Mouse (Mus musculus): Measurements from ENCODE around the gene Gm10644. TPM values are rescaled to one million over a fixed set of nuclear protein-coding genes. Genes with fewer than 3 reads are reported as not detected.
A peak's percentile ranks its signal among the peaks of the same experiment; 100 is the strongest.

The Gm10644 gene
- polyA plus RNA-seq (2015; fragmentation: Nextera tagmentation; extraction: Ambion mirVana): 0.85 and 1.0 TPM in 2 replicates

DNA sequence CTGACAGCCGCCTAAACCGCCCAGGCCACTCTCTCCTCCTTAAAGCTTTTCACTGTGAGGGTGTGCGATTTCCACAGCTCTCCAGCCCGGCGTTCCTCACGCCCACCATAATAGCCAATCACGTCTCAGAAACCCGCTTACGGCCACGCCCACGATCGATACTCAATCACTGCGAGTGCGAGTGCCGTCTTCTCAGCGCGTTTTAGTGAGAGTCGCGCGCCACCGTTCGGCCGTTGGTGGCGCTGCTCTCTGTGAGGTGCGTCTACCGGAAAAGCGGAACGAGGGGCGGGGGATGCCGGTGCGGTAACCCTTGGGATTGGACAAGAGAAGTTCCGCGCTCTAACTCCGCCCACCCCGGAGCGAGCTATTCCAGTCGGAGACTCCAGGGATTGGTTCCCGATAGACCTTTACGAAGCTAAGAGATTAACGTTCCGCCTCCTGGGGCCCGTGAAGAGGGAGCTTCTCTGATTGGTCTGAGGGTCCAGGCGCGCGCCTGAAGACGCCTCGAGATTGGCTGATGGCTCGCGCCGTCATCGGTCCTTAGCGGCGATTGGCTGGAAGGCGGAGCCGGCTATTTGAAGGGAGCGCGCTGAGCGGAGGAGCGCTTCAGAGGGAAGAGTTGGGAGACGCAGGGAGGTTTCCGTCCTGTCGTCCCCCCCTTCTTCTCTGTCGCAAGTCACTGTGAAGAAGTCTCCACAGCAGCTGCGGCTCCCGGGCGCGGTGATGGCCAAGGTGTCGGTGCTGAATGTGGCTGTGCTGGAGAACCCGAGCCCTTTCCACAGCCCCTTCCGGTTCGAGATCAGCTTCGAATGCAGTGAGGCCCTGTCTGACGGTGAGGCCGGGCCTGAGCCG is at the start of gene Gm10644, which contains the start of gene Asf1b:
Gene Gm10644 (minus strand): TSS at position 100 of the 852 bp plus-strand sequence.
Gene Asf1b (plus strand): TSS at position 402 of the 852 bp plus-strand sequence.
- Histone ChIP-seq H3K9me3 (ENCODE audit: low read length) (no peaks in the 10 kb centered on the region), H3K9ac (replicated peaks; ENCODE audit: low read length) (peak within 1 kb of the TSS; percentile 72), H3K27me3 (ENCODE audit: insufficient read depth, low read length) (no peaks in the 10 kb centered on the region), H3K4me3 (ENCODE audit: low read length) (peak within 1 kb of the TSS; percentile 84), H3K27ac (ENCODE audit: low read length) (no peak within 1 kb of the TSS), H3K4me1 (ENCODE audit: insufficient read depth, low read length) (peaks cover 18% of the 10 kb centered on the region), H3K36me3 (ENCODE audit: insufficient read depth, low read length) (no peaks in the 10 kb centered on the region), H3K4me2 (replicated peaks; ENCODE audit: low read depth, low read length) (peak within 1 kb of the TSS; percentile 85)
- WGBS: under 1% methylated on average over 75 of the region's 75 CpGs
- peak; percentile 100 for ATAC-seq (ENCODE audit: low FRiP score, low TSS enrichment)

DNA sequence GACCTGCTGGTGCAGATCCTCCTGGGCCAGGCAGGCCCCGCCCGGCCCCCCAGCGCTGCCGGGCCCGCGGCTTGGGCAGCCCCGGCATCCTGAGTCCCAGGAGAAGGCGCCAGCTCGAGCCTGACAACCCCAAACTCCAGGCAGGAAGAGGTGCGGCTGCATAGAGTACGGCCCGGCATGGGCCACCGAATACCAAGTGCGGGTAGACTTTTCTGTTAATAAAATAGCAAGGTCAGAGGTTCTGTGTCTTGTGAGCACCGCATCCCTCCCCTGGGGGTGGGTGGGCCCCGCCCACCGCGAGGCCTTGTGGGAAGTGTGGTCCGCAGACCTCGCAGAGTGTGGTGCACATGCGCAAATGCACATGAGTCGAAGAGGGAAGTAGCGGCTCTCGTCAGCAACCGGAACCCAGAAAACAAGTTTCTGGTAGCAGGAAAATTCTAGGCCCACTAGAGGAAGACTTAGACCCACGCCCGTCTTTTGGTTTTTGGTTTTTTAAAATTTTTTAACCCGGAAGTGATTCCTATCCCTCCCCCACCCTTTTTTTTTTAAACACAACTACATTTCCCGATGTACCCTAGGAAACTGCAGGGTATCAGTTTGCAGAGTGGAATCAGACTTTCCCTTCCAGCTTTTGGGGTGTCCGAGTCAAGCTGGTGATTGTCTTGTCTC is 49.7 kb upstream of the Gm10644 start:
- H3K27me3 ChIP-seq (ENCODE audit: insufficient read depth, low read length): no peaks in the 10 kb centered on the region
- H3K9me3 ChIP-seq (ENCODE audit: low read length): no peaks in the 10 kb centered on the region
- H3K4me3 ChIP-seq (ENCODE audit: low read length): peak overlapping the region; percentile 60
- H3K4me2 ChIP-seq (replicated peaks; ENCODE audit: low read depth, low read length): peak overlapping the region; percentile 67
- 1% methylated on average over 30 of the region's 30 CpGs for WGBS
- H3K36me3 ChIP-seq (ENCODE audit: insufficient read depth, low read length): peaks cover 17% of the 10 kb centered on the region
- ATAC-seq (ENCODE audit: low FRiP score, low TSS enrichment): peak; percentile 84
- peak overlapping the region; percentile 68 for H3K9ac ChIP-seq (replicated peaks; ENCODE audit: low read length)
- H3K27ac ChIP-seq (ENCODE audit: low read length): peak overlapping the region; percentile 90
- H3K4me1 ChIP-seq (ENCODE audit: insufficient read depth, low read length): peaks cover 24% of the 10 kb centered on the region

GRCm38 (mm10) chr8:84003612-84004246 is 48.7 kb upstream of the Gm10644 start:
- H3K27me3 ChIP-seq (ENCODE audit: insufficient read depth, low read length): no peaks in the 10 kb centered on the region
- H3K4me2 ChIP-seq (replicated peaks; ENCODE audit: low read depth, low read length): peak overlapping the region; percentile 67
- 73% methylated on average over 6 of the region's 6 CpGs for whole genome bisulfite sequencing
- peak overlapping the region; percentile 68; the same call in 1 of the 2 replicates for H3K9ac ChIP-seq (replicated peaks; ENCODE audit: low read length)
- H3K36me3 ChIP-seq (ENCODE audit: insufficient read depth, low read length): peaks cover 18% of the 10 kb centered on the region
- H3K9me3 ChIP-seq (ENCODE audit: low read length): no peaks in the 10 kb centered on the region
- peak overlapping the region; percentile 60 for H3K4me3 ChIP-seq (ENCODE audit: low read length)
- H3K4me1 ChIP-seq (ENCODE audit: insufficient read depth, low read length): peaks cover 33% of the 10 kb centered on the region
- peak overlapping the region; percentile 90; the same call in 1 of the 2 replicates for H3K27ac ChIP-seq (ENCODE audit: low read length)
- no peak for ATAC-seq (ENCODE audit: low FRiP score, low TSS enrichment)

- no peak overlapping the region for H3K9ac ChIP-seq (replicated peaks; ENCODE audit: low read length)
- 65% methylated on average over 12 of the region's 12 CpGs for WGBS
- peaks cover 34% of the 10 kb centered on the region for H3K4me1 ChIP-seq (ENCODE audit: insufficient read depth, low read length)
- no peak overlapping the region for H3K4me3 ChIP-seq (ENCODE audit: low read length)
- no peak overlapping the region for H3K4me2 ChIP-seq (replicated peaks; ENCODE audit: low read depth, low read length)
- no peak for ATAC-seq (ENCODE audit: low FRiP score, low TSS enrichment)
- H3K27me3 ChIP-seq (ENCODE audit: insufficient read depth, low read length): no peaks in the 10 kb centered on the region
- H3K27ac ChIP-seq (ENCODE audit: low read length): no peak overlapping the region
- H3K36me3 ChIP-seq (ENCODE audit: insufficient read depth, low read length): peaks cover 18% of the 10 kb centered on the region
- H3K9me3 ChIP-seq (ENCODE audit: low read length): no peaks in the 10 kb centered on the region
Measured at GRCm38 (mm10) chr8:84002957-84003611, 48.1 kb upstream of the Gm10644 start.

- no peak for ATAC-seq (ENCODE audit: low FRiP score, low TSS enrichment)
- Histone ChIP-seq H3K36me3 (ENCODE audit: insufficient read depth, low read length) (peaks cover 18% of the 10 kb centered on the region), H3K27me3 (ENCODE audit: insufficient read depth, low read length) (no peaks in the 10 kb centered on the region), H3K4me1 (ENCODE audit: insufficient read depth, low read length) (peaks cover 34% of the 10 kb centered on the region), H3K27ac (ENCODE audit: low read length) (no peak within 1 kb of the TSS), H3K9ac (replicated peaks; ENCODE audit: low read length) (0 out of 2 replicates have a peak within 1 kb of the TSS, but pooled peaks have one; percentile 1), H3K4me2 (replicated peaks; ENCODE audit: low read depth, low read length) (peak within 1 kb of the TSS; percentile 28), H3K9me3 (ENCODE audit: low read length) (no peaks in the 10 kb centered on the region), H3K4me3 (ENCODE audit: low read length) (no peak within 1 kb of the TSS)
- 33% methylated on average over 61 of the region's 61 CpGs for WGBS
Measured at GRCm38 (mm10) chr8:84001281-84002000, 46.4 kb upstream of the Gm10644 start, which contains the start of gene 1700067K01Rik. Gene 1700067K01Rik, plus strand, starts transcription at chr8:84001502.

- H3K4me2 ChIP-seq (replicated peaks; ENCODE audit: low read depth, low read length): no peak overlapping the region
Measured at GRCm38 (mm10) chr8:83999825-84000224, 44.8 kb upstream of the Gm10644 start.

DNA sequence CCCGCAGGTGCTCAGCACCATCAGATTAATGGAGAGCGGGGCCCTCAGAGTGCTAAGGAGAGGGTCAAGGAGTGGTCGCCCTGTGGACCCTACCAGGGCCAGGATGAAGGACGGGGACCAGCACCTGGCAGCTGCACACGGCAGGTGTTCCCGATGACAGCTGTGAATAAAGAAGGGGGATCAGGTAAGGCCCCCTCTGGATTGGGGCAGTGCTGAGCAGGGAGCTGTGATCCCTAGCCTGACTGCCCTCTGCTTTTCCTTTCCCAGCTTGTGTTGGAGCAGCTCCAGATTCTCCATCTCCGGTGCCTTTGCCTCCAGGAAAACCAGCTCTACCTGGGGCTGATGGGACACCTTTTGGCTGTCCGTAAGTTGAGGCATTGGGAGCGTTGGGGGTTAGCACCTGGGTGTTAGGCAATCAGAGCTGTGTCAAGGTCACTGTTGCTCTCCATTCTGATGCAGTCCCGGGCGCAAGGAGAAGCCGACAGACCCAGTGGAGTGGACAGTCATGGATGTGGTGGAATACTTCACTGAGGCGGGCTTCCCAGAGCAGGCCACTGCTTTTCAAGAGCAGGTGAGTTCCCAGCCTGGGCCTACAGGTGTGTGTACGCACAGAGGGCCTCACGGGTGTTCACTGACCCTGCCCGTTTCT is 44.2 kb upstream of the Gm10644 start:
- Histone ChIP-seq H3K4me2 (replicated peaks; ENCODE audit: low read depth, low read length) (peak overlapping the region; percentile 83), H3K4me3 (ENCODE audit: low read length) (peak overlapping the region; percentile 78), H3K9me3 (ENCODE audit: low read length) (no peaks in the 10 kb centered on the region), H3K27me3 (ENCODE audit: insufficient read depth, low read length) (no peaks in the 10 kb centered on the region), H3K27ac (ENCODE audit: low read length) (0 out of 2 replicates have a peak overlapping the region, but pooled peaks have one; percentile 7), H3K36me3 (ENCODE audit: insufficient read depth, low read length) (peaks cover 24% of the 10 kb centered on the region), H3K4me1 (ENCODE audit: insufficient read depth, low read length) (peaks cover 33% of the 10 kb centered on the region), H3K9ac (replicated peaks; ENCODE audit: low read length) (peak overlapping the region; percentile 88)
- 55% methylated on average over 16 of the region's 16 CpGs for WGBS
- ATAC-seq (ENCODE audit: low FRiP score, low TSS enrichment): no peak

More at GRCm38 (mm10) chr8:83999825-84000224, 44.8 kb upstream of the Gm10644 start:
- peaks cover 36% of the 10 kb centered on the region for H3K4me1 ChIP-seq (ENCODE audit: insufficient read depth, low read length)
- peaks cover 21% of the 10 kb centered on the region for H3K36me3 ChIP-seq (ENCODE audit: insufficient read depth, low read length)
- ATAC-seq (ENCODE audit: low FRiP score, low TSS enrichment): no peak
- H3K27ac ChIP-seq (ENCODE audit: low read length): no peak overlapping the region
- H3K9me3 ChIP-seq (ENCODE audit: low read length): no peaks in the 10 kb centered on the region
- WGBS: 90% methylated on average over 2 of the region's 2 CpGs
- H3K27me3 ChIP-seq (ENCODE audit: insufficient read depth, low read length): no peaks in the 10 kb centered on the region
- no peak overlapping the region for H3K4me3 ChIP-seq (ENCODE audit: low read length)
- no peak overlapping the region for H3K9ac ChIP-seq (replicated peaks; ENCODE audit: low read length)

- Histone ChIP-seq H3K27ac (ENCODE audit: low read length) (peak overlapping the region; percentile 97), H3K36me3 (ENCODE audit: insufficient read depth, low read length) (peaks cover 27% of the 10 kb centered on the region), H3K4me2 (replicated peaks; ENCODE audit: low read depth, low read length) (peak overlapping the region; percentile 83), H3K9me3 (ENCODE audit: low read length) (no peaks in the 10 kb centered on the region), H3K4me1 (ENCODE audit: insufficient read depth, low read length) (peaks cover 32% of the 10 kb centered on the region), H3K4me3 (ENCODE audit: low read length) (peak overlapping the region; percentile 78), H3K9ac (replicated peaks; ENCODE audit: low read length) (peak overlapping the region; percentile 88), H3K27me3 (ENCODE audit: insufficient read depth, low read length) (no peaks in the 10 kb centered on the region)
- 1% methylated on average over 65 of the region's 92 CpGs for WGBS
- ATAC-seq (ENCODE audit: low FRiP score, low TSS enrichment): no peak; the same call in 1 of the 2 replicates
Measured at GRCm38 (mm10) chr8:83998231-83999056, 43.4 kb upstream of the Gm10644 start.
